Mouse (Mus musculus): ENCODE data around the gene Gucd1. TPM values are rescaled to one million over a fixed set of nuclear protein-coding genes. Genes with fewer than 3 reads are reported as not detected.
"Not testable (repeated sequence)": the region's sequence is repeated elsewhere in the genome, so short reads cannot be mapped to it uniquely, and the experiment has no call there.

Gene Gucd1
- total RNA-seq, 2 experiments from 2014 or later, result 28.7 to 39.0 TPM

DNA sequence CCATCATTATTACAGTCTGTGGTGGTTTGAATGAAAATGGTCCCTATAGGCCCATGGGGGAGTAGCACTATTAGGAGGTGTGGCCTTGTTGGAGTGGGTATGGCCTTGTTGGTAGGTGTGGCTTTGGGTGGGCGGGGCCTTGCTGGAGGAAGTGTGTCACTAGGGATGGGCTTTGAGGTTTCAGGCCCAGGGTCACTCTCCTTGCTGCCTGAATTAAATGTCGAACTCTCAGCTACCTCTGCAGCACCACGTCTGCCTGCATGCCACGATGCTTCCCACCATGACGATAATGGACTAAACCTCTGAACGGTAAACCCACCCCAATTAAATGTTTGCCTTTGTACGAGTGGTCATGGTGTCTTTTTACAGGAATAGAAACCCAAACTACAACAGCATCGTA is 123.0 kb downstream of the Gucd1 start:
- DNase-seq (ENCODE audit: low spot score in 2 of 2), result no peak

DNA sequence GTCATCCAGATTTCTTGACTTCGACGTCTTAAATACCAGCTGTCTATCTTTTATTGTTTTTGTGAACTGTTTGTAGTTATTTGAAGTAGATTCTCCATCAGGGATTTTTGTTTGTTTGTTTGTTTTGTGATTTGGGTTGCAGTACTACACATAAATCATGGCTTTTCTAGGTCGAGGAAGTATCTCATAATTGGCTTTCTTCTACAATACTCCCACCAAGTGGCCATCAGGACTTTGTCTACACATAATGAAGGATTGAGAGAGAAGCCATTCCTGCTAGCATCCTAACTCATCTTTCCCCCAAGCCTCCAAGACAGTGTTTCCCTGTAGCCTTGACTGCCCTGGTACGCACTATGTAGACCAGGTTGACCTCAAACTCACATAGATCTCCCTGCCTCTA is 126.9 kb downstream of the Gucd1 start:
- DNase-seq (ENCODE audit: low spot score in 2 of 2), result no peak

DNA sequence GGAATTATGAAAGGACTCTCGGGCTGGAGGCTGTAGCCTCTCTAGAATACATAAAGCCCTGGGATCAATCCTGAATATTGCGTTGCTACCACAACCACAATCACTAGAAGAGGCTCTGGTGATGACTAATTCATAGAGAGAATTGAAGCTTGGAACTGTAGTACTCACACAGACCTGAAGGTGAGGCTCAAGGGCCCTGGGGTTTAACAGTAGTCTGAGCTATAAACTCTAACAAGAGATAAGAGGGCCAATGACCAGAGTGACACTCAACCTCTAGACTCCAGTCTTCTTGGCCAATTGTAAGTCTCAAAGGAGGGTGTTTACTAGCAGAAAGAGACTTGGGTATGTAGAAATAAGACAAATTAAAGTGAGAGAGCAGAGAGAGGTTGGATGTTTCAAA is 127.6 kb downstream of the Gucd1 start:
- DNase-seq (ENCODE audit: low spot score in 2 of 2), result no peak

DNA sequence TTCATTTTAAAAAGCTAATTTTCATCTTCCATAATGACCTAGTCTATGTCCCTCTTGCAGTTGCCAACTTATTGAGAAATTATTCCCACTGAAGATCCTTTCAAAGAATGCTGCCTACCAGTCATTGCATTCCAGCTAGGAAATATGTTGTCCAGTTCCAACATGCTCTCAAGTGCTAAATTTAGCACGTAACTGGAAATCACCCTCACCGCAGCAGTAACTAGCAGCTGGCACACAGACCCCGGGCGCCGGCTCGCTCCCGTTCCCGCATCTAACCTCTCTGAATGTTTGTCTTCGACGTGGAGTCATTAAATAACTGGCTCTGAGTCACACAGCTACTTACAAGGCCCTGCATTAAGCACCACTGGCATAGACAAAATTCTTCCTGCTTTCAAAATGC is 139.1 kb downstream of the Gucd1 start:
- DNase-seq (ENCODE audit: low spot score in 2 of 2), result no peak

DNA sequence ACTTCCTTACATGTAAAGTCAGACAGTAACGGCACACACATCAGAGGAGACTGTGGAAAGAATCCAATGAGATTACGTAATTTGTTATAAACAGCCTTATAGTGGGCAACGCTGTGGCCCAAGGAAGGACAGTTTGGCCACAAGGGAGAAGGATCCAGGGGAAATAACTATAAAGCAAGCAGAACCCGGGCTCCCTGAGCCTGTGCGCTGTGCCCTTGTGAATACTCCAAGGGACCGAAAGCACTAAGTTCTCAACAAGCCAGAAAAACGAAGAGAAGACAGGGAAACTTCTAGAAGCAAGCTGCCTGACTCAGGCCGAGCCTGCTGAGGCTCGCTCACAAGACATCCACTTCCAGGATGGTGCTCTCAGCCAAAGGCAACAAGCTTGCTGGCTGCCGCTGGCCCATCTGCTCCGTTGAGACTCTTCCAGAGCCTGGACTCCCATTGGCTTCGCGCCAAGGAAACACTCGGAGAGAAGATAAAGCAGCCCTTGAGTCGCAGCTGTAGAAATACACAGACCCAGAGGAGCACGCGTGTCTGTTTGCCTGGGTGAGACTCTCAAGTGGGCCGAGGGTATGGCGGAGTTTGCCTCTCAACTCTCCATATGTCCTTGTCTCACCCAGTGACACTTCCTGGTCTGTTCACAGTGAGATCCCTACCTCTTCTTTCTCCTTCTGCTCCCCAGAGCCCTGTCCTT is 144.0 kb downstream of the Gucd1 start:
- not testable (repeated sequence) for DNase-seq (ENCODE audit: low spot score in 2 of 2)

DNA sequence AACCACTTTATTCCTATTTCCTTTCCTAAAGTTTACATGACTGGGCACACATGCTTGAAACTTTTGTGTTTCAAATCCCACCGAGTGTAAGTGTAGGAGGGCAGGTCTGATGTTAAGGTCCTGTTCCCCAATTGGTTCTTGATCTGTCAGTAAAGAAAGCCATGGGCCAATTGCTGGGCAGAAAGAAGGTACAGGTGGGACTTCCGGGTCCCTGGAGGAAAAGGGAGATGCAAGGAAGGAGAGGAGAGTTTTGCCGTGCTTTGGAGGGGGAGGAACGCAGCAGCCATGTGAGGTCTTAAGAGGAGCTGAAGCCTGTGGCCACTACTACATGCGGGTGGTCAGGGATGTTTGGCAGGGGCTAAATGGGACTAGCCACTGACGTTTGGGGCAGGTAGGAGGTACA is 152.5 kb downstream of the Gucd1 start:
- no peak for DNase-seq (ENCODE audit: low spot score in 2 of 2)

DNA sequence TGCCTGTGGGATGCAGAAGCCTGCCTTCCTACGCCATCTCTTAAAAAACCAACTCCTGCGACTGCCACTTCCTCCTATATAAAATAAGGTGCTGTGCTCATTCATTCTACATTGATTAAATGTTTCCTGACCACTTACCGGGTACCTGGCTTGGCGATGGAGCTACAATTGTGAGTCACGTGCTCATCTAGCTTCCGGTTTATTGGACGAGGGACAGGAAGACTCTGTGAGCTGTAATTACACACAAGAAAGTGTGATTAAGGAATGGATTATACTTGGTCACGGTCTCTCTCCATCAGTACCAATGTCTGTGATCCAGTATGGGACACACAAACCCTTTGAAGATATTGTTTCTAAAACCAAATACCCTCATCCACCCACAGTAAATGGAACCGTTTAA is 153.0 kb downstream of the Gucd1 start:
- DNase-seq (ENCODE audit: low spot score in 2 of 2), result no peak

DNA sequence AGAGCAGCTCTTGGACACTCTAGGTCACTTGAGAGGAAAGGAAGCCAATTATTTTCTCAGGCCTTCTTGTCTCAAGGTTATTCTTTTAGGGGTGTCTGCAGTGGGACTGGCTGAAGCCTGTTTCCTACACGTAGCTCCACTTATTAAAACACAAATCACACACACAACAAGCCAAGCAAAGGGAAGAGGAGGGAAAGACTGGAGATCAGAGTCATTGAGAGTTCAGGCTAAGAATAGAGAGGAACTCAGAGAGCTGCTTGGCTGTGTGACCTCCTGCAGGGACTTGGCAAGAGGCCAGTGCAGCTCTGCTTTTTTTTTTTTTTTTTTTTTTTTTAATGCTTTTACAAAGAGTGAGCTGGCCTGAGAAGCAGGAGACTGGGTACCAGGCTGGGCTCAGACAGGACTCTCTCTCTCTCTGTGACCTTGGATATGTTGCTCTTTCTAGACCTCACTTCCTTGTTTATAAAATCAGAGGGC is 153.5 kb downstream of the Gucd1 start:
- DNase-seq (ENCODE audit: low spot score in 2 of 2), result peak; percentile 32 to 43

DNA sequence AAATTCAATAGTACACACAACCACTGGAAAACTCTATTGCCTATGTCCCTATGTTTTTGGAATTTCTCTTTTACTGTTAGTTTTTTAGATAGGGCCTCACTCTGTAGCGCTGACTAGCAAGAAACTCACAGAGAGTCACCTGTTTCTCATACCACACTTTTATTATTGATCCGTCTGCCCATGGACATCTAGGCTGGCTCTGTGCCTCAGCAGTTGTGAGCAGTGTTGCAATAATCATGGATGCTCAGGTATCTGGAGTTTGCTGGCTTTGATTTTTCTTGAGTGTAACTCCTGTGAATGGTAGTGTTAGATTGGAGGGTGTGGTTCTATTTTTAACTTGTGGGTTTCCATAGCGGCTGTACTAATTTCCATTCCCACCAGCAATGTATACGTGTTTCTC is 162.4 kb downstream of the Gucd1 start:
- no peak for DNase-seq (ENCODE audit: low spot score in 2 of 2)

DNA sequence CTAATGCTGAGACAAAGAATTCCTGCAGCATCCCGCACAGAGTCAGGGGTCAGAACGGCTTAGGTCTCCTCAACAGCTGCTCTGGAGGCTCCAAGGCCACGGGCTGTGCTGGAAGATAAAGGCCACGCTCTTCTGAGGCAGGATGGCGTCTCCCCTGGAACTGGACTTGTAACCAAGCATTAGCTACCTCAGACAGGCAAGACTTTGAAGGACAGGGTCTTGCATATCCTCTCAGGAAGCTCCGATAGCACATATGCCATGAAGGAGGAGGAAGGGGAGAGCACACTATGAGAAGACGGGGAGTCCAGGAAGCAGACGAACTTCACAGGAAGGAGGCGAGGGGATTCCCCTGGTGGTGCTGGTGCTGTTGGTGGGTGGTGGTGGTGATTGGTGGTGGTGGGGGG is 163.9 kb downstream of the Gucd1 start:
- not testable (repeated sequence) for DNase-seq (ENCODE audit: low spot score in 2 of 2)

DNA sequence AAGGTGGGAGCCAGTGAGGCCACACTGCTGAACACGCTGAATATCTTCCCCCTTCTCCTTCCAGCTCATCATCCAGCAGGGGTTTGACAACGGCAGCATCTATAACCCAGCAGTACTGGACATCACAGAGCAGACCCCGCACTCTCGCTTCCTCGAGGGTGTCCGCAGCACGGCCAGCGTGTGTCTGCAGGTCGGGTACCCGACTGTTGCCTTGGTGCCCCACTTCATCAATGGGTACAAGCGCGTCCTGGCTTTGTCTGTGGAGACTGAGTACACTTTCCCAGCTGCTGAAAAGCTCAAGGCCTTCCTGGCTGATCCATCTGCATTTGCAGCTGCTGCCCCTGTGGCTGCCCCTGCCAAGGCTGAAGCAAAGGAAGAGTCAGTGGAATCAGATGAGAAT is 165.2 kb downstream of the Gucd1 start:
- no peak for DNase-seq (ENCODE audit: low spot score in 2 of 2)

DNA sequence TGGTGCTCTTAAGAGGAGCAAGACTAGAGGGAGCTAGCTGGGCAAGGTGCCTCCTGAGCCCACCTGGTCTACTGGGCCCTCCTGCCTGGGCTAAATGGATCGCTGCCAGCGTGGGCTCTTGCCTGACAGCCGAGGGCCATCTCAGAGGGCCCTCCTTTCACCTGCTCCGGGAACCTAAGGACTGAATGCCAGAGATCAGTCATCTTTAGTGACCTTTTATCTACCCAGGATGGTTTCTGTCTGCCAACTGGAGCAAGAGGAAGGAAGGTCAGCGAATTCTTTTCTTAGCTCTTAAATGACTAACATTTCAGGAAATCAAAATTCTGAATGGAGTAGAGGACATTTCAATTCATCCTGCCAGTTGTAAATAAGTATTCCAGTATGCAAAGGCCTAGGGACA is 167.2 kb downstream of the Gucd1 start:
- DNase-seq (ENCODE audit: low spot score in 2 of 2), result no peak

DNA sequence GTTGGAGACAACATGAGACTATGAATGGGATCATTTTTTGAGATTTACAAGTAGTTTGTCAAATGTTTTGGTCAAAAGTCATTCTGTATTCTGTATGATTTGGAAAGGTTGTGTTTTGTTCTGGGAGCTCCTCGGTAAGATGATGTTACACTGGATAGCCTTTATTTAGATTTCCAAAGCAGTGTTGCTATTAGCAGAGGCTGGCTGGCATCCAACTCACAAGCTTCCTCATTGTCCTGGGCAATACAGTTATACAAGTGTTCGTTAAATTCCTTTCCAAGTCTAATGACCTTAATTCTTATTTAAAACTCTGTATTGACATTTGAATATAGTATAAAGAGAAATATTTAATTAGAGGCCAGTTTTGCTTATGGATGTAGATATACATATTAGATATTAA is 172.5 kb downstream of the Gucd1 start:
- no peak for DNase-seq (ENCODE audit: low spot score in 2 of 2)

DNA sequence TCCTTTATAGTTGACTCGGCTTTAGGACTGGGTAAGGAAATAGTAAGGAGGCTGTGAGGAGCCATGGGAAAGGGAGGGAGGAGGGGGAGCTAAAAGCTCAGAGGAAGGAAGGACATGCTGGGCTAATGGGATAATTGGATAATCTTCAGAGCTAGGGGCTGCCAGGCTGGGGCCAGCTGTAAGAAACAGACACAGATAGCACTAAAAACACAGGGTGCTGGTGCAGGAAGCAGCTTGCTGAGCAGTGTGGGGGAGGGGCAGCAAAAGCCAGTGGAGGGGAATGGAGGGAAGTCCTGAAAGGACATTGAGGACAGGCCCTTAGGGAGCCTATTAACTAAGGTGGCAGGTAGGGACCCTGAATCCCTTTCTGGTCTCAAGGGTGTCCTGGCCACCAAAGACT is 173.2 kb downstream of the Gucd1 start:
- DNase-seq (ENCODE audit: low spot score in 2 of 2), result not testable (repeated sequence)

DNA sequence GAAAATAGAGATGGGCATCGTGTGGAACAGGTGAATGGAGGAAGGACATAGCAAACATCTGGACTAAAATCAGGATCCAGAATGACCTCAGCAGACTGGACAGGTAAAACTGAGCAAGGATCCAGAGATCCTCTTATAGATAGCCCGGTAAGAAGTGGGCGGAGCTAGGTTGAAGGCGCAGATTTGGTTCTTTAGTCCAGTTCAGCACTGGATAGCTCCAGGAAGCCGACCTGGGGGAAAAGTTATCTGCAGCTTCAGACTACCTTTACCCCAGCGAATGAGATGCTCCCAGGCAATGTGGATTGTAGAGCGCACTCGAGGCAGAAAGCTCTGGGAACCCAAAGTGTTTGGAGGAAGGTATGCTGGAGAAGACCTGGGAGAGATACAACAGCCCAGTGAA is 175.8 kb downstream of the Gucd1 start:
- no peak for DNase-seq (ENCODE audit: low spot score in 2 of 2)

DNA sequence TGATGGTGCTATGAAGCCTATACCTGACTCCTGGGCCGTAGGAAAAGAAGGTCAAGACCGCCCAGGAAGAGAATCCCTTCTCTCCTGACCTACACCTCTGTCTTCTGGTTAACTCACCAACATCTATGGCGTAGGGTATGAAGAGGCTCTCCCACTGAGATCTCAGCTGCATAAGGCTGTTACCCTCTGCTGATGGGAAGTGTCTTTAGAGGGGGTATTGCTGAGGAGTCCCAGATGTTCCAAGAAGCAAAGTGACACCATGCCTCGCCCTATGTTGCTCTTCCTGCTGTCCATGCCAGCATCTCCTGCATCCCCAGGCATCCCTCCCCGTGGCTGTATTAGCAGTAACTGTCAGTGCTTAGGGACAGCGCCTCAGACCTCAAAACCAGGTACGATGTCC is 178.4 kb downstream of the Gucd1 start:
- no peak for DNase-seq (ENCODE audit: low spot score in 2 of 2)

DNA sequence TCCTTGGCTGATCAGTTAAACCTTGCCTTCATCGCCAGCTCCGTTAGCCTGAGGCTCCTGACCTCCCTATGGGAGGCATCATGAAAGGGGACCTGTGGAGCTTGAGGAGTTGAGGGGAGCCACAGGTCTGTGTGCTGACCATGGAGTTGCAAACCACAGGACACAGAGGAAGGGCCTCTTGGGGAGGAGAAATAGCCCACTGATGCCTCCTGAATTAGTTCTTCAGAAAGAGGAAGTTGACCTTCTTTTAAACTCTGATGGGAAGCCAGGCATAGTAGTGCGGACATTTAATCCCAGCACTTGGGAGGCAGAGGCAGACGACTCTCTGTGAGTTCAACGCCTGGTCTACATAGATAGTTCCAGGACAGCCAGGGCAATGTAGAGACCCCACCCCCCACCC is 178.9 kb downstream of the Gucd1 start:
- DNase-seq (ENCODE audit: low spot score in 2 of 2), result no peak

DNA sequence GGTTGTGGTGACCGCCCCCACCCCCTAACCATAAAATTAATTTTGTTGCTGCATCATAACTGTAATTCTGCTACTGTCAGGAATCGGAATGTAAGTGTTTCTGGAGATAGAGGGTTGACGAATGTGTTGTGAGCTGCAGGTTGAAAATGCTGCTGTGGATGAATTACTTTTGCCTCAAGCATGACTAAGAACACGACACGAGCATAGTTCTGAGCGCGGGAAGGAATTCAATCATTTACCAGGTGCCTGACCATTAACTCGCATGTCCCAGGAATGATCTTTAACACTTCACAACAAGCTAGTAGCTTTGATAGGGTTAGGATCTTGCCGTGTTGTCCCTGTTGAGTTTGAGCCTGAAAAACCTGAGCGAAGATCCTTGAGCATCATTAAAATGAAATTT is 180.5 kb downstream of the Gucd1 start:
- DNase-seq (ENCODE audit: low spot score in 2 of 2), result no peak

DNA sequence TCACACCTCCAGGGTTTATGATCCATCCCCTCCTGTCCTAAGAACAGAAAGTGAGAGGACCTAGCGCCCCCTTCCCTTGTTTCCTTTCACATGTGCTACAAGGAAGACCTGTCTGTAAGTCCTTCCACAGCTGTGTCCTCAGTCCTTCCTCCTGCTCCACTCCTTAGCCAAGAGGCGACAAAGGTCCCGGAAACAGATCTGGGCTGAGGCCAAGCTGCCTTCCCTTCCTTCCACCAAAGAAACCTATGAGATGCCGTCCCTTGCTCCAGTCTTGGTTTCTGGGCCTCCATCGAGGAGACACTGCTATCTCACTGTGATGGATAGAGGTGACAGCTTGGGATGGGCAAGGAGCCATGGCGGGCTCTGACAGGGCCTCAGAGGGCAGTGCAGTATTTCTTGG is 182.7 kb downstream of the Gucd1 start:
- DNase-seq (ENCODE audit: low spot score in 2 of 2), result no peak

DNA sequence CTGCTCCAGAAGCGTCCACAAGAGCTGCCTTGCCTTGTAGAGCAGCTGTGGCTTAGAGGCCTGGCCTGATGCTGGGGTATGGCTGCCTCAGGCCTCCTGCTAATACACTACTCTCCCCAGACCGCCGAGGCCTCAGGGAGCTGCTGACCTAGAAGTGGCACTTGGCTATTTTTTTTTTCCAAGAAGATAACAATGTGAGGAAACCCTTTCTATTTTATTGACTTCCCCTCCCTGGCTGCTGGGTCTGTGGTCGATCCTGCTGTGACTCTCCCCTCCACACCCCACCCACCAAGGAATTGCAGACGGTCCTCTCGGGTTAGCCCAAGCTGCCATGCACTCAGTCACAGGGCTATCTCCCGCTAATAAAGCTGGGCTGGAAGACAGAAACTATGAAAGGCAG is 183.6 kb downstream of the Gucd1 start:
- no peak for DNase-seq (ENCODE audit: low spot score in 2 of 2)

DNA sequence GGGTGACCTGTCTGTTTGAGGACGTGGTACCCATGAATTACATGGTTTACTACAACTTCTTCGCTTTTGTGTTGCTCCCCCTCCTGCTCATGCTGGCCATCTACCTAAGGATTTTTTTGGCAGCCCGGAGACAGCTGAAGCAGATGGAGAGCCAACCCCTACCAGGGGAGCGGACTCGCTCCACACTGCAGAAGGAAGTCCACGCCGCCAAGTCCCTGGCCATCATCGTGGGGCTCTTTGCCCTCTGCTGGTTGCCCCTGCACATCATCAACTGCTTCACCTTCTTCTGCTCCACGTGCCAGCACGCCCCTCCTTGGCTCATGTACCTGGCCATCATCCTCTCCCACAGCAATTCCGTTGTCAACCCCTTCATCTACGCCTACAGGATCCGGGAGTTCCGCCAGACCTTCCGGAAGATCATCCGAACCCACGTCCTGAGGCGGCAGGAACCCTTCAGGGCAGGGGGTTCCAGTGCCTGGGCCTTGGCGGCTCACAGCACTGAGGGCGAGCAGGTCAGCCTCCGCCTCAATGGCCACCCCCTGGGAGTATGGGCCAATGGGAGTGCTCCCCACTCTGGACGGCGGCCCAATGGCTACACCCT is 184.5 kb downstream of the Gucd1 start:
- no peak for DNase-seq (ENCODE audit: low spot score in 2 of 2)

DNA sequence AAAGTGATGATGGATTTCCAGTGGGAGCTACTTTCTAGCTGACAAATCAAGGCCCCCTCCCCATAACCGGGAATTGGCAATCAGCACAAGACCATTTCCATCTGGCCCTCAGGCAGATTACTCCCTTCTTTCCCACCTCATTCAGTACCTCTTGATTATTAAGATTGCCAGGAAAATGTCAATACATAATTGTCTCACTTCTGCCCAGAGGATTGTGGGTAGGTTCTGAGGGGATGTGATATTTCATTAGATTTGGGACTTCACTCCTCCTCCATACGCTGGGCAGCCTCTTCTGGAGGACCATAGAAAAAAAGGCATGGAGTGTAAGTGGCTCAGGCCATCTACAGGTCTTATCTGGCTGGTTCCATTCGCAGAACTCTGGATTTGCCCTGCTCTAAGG is 185.5 kb downstream of the Gucd1 start:
- no peak for DNase-seq (ENCODE audit: low spot score in 2 of 2)

DNA sequence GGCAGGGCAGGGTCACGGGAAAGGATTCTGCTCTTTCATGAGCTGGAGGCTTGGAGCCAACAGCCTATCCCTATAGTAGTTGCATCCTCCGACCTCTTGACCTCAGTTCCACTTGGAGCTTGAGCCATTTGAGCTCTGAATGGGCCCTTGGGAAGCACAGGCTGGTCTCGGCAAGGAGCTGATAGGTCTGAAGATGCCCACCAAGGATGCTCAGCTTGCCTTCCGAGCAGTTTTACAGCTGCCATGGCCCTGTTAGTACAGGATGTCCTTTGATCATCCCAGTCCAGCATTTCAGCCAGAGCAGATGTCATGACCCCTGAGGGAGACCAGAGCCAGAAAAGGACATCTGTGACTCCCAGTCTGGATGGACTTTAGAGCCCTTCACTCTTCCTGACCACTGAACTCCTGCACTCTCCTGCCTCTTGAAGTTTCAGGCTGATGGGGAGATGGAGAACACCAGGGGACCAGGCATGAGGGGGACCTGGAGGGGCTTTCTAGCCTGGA is 189.5 kb downstream of the Gucd1 start:
- no peak for DNase-seq (ENCODE audit: low spot score in 2 of 2)
